Mouse (Mus musculus) embryonic fibroblast, embryonic 13.5 days (primary cell): ENCODE results near the gene Gm8297. TPM values are rescaled to one million over a fixed set of nuclear protein-coding genes. Genes with fewer than 3 reads are reported as not detected.
"Not testable (repeated sequence)": the region's sequence is repeated elsewhere in the genome, so short reads cannot be mapped to it uniquely, and the experiment has no call there.

ENCODE experiments used
- H3K27ac ChIP-seq: 2 replicates; pipeline ENCODE4 v1.5.1; 2012; ENCODE audit warnings: low read length, control low read depth, inconsistent platforms; ENCODE audit not compliant: insufficient read depth
- H3K4me1 ChIP-seq: 2 replicates; pipeline ENCODE4 v1.6.1; 2011; ENCODE audit warnings: low read length; ENCODE audit not compliant: control insufficient read depth, insufficient read depth
- H3K4me3 ChIP-seq: 2 replicates; pipeline ENCODE4 v1.5.1; 2011; ENCODE audit warnings: mild to moderate bottlenecking, control low read depth, low read length; ENCODE audit not compliant: insufficient read depth
- polyA plus RNA-seq: library from polyadenylated mRNA; stranded (reverse); fragments of >200 nt; gene quantifications from 2 replicates; pipeline ENCODE4 v1.2.4, GENCODE M21; 2011; ENCODE audit warnings: low read depth; ENCODE audit not compliant: missing spikeins, insufficient read length

Gene Gm8297
- not detected in 2 replicates for polyA plus RNA-seq

DNA sequence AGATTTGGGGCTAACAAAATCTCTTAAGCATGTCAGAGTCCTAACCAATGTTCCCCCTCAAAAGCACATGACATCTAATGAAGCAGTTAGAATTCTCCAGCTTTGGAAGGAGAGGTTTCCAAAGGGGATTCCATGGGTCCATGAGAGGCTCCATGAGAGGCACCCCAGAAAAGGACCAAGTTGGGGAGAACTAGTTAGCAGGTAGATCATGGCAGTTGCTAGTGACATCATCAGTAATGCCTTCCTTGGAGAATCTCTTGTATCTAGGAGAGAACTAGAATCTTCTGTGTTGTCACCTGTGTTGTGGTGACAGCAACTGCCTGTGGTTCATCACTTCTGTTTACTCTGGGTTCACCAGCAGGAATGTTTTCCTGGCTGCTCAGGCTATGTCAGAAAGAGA, at the start of gene Gm8297:
Gm8297 (plus strand) TSS at position 301 of the 400 bp plus-strand sequence.
- H3K27ac ChIP-seq, H3K4me3 ChIP-seq, H3K4me1 ChIP-seq: not testable (repeated sequence)

GRCm38 (mm10) chr14:5015591-5015990, 31.9 kb downstream of the Gm8297 start, which contains the start of gene Gm3298:
TSS of gene Gm3298 (plus strand) at chr14:5015891.
- not testable (repeated sequence) for H3K27ac ChIP-seq, H3K4me3 ChIP-seq, H3K4me1 ChIP-seq

Other genes with a start within 250 kb of the Gm8297 start
- not detected in 2 replicates for gene Gm9602, start 207.6 kb upstream of the Gm8297 start, polyA plus RNA-seq
- not detected in 2 replicates for gene Gm3269, start 145.8 kb upstream of the Gm8297 start, polyA plus RNA-seq
- gene Gm3264, start 128.4 kb upstream of the Gm8297 start, polyA plus RNA-seq, result not detected in 2 replicates
- not detected in 2 replicates for gene Gm3278, start 91.5 kb upstream of the Gm8297 start, polyA plus RNA-seq
- gene Gm3298, start 32.0 kb downstream of the Gm8297 start, polyA plus RNA-seq, result not detected in 2 replicates
- not detected in 2 replicates for gene 4930555G01Rik, start 66.7 kb downstream of the Gm8297 start, polyA plus RNA-seq
- not detected in 2 replicates for gene Gm8281, start 87.1 kb downstream of the Gm8297 start, polyA plus RNA-seq
- gene Gm8279, start 147.6 kb downstream of the Gm8297 start, polyA plus RNA-seq, result not detected in 2 replicates
- not detected in 2 replicates for gene Gm3317, start 180.6 kb downstream of the Gm8297 start, polyA plus RNA-seq
- gene Gm8271, start 201.9 kb downstream of the Gm8297 start, polyA plus RNA-seq, result not detected in 2 replicates